Mouse (Mus musculus): ENCODE results near the gene Nodal.

Gene Nodal

DNA sequence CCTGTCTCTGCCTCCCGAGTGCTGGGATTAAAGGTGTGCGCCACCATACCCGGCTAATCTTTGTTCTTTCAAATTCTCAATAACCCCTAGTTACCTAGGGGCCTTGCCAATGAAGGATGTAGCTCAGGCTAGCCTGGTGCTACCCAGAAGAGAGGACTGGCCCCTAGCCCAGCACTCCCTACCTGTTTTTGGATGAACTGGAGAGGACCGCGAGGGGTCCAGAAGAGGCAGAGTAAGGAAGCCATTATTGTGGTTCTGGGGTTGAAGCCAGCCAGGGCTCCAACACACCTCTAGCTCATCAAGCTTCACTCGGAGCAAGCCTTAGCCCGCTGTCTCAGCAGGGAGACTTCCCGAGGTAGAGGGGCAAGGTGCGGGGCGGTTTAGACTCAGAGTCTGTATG is at the start of gene Nodal:
Gene Nodal, plus strand, starts transcription at position 301 of the 400 bp plus-strand sequence.
- no peak for DNase-seq (ENCODE audit: low spot score)

DNA sequence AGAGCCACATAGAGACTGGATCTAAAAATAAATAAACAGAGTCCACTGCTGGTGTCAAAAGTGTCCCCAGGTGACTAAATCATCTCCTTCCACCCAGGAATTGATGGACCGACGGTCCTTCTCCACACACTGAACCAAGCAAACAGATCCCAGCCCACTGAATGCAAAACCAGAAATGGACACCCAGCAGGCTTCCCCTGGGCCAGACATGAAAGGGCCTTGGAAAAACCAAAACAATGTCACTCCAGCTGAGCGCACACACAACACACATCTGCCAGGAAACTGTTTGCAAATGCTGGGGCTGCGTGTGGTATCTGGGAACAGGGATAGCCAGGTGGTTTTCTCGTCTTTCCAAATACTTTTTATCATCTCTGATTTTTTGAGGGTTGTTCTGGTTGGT is 48.0 kb upstream of the Nodal start:
- DNase-seq (ENCODE audit: low spot score), result no peak

DNA sequence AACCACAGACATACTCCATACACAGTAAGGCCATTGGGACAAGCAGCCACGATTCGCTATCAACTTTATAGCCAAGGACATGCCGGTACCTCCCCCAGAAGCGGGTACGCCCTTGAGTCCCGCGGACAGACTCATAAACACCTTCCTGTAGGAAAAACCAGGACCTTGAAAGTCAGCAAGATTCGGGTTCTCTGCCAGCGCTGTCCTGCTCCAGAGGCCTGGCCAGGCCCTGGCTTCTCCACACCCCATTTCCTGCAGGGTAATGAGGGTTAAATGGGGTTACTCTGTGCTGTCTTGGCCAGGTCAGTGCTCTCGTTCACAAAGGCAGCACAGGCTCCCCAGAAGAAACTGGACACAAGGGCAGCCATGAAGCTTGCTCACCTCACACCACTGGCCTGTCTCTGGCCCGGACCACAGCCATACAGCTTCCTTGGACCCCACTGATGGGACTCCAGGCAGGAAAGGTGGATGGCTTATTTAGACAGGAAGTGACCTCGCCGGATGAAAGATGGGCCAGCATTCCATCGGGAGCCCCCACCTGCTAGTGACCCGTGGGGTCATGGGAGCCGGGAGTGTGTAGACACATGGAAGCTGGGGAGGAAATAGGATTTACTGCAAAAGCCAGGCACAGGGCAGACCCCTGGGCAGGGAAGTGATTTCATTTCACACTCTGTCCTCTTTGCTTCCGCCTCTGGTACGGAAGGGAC is 47.3 kb upstream of the Nodal start:
- DNase-seq (ENCODE audit: low spot score), result peak; percentile 69

DNA sequence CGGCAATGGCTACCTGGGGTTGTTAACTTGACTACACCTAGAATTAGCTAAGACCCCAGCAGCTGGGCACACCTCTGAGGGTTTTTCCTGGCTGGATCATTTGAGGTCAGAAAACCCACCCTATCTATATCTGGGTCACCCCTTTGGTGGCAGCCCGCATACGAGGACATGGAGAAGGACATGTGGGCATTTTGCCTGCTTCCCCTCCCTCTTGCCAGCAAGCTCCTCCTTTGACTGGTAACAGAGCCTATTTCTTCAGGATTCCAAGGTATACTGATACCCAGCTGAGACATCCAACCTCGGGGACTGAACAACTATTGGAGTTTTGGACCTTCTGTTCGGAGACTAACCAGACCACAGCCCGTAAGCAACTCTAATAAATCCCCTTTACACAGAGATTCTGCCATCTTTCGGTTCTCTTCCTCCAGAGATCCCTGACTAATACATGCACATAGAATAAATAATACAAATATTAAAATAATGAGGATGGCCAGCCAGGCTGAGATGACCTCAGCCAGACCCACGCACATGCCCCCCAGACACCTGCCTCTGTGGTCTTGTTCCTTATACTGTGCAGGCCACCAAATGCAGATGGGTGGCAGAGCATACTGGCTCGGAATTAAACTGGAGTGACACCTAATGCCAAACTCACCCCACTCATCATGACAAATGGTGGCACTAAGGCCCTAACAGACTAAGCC is 45.7 kb upstream of the Nodal start:
- no peak for DNase-seq (ENCODE audit: low spot score)

DNA sequence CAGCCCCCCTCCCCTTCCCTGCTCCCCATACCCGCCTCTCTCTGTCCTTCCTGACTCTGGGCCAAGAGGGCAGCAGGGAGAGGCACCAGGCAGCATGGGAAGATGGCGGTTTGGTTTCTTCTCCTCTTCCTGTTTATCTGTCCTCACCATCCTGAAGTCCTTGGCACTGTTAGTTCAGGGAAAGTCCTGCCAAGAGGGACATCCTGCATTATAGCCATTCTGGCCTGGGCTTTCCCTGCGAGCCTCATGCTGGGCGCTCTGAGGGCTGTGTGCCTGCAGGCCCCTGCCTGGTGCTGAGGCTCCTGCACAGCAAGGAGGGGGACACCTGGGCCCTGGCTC is 45.2 kb upstream of the Nodal start:
- peak; percentile 80 for DNase-seq (ENCODE audit: low spot score)

DNA sequence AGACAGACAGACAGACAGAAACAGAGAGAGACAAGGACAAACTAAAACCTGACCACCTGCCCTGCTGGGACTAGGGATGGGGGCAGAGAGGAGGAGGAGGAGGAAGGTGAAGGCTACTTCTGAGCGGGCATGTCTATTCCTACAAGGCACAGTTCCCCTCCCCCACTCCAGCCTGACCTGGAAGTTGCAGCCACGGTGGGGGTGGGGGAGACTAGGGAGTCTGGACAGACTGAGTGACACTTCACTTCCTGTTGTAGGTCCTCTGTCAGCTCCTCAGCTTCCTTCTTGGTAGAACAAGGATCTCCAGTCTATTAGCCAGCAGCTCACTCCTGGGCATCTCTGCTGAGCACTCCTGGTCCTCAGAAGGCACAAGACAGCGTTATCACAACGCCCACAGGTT is 43.7 kb upstream of the Nodal start:
- peak; percentile 71 for DNase-seq (ENCODE audit: low spot score)

DNA sequence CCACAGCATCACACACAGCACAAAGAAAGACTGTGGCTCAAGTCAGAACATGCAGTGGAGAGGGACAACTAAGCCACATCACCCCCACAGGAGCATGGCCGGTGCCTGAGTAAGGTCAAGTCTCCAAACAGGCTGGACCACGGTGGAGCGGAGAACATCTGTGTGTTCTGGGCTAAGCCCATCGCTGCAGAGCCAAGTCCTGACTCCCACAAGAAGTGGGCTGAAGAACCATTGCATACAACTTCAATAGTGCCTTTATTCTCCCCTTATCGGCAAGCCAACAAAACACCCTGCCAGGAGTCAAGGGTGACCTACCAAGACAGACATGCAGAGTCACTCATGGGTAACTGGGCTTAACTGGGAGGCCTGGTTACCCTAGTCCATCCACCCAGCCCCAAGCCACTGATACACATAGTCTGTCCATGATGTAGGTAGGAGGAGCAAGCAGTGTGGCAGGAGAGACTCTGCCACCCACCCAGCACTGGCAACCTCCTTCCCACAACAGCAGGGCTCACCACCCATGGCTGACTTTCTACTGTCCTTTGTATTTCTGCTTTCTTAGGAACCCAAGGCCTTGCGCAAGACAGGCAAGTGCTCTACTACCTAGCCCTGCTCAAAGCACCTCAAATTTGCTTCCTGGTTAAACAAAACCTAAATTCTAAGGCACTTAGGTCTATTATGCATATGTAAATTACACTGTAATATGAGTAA is 42.8 kb upstream of the Nodal start:
- DNase-seq (ENCODE audit: low spot score), result peak; percentile 36

DNA sequence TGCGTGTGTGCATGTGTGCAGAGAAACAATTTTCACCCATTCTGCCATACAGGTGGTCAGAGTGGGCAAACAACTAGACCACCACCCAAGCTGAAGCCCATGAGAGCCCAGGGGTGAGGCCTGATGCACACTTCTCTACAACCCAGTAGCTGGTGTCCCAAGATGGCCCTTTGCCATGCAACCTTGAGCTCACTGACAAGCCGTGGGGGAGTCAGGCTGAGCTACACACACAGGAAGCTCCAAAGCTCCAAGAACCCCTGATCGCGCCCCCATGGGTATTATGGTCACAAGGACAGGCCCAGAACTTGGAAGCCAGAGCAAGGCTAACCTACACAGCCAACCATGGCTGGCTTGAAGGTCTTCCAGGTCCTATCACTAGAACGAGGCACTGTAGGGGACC is 39.7 kb upstream of the Nodal start:
- DNase-seq (ENCODE audit: low spot score), result no peak

DNA sequence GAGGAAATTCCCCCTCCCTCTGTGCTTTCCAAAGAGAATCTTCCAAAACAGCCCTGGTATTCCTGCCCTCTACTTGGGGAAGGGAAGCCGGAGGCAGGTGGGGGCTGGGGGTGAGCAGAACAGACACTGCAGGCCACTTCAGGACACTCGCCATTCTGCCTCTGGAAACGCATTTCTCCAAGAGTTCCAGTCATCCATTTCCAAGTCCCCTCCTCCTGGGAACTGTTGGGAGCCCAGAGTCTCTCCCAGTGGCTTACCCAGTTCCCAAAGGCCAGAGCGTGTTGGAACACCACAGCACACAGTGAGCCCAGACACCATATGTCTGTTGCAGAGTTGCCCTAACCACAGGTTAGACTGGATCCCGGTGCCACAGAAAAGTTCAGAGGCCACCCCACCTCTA is 39.1 kb upstream of the Nodal start:
- DNase-seq (ENCODE audit: low spot score), result no peak

DNA sequence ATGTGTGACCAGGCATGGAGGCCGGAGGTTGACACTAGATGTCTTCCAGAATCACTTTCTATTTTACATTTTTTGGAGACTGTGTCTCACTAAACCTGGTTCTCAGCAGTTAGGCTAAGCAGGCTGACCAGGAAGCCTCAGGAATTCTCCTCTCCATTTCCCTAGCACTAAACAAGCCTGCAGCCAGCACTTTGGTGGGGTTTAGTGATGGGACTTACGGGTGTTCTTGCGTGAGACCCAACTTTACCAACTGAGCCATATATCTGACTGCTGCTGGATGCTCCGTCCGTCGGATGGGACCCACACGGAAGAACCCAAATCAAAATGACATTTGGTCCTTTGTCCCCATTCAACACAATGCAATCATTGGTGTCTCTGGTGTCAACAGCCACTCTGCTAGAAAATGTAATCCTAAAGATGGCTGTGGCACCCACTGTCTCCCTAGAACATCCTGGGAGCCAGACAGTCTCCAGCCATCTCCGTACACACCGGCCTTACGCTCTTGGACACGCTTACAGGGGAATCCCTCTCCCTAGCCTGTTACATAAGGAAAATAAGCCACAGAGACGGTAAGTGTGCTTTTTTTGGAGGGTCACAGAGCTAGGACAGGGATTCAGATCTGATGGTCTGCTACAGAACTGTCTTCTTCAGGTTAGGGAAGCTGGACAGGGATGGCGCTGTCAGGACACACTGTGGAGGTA is 38.3 kb upstream of the Nodal start:
- no peak for DNase-seq (ENCODE audit: low spot score)

DNA sequence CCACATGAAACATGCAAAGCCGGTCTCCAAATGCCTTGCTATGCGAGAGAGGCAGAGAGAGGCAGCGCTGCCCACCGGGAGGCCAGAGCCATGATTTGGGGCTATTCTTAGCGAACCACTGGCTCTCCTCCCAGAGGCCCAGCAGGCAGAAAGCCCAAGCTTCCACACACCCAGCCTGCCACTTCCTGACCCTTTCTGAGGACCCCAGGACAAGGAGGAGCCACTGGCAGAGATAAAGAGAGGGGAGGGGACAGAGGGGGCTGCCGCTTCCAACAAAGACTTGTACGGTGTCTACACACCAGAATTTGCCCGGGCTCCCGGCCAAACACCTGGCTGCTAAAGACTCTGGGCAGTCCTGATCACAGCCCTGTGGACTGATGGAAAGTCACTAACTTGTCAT is 37.6 kb upstream of the Nodal start:
- peak; percentile 52 for DNase-seq (ENCODE audit: low spot score)

DNA sequence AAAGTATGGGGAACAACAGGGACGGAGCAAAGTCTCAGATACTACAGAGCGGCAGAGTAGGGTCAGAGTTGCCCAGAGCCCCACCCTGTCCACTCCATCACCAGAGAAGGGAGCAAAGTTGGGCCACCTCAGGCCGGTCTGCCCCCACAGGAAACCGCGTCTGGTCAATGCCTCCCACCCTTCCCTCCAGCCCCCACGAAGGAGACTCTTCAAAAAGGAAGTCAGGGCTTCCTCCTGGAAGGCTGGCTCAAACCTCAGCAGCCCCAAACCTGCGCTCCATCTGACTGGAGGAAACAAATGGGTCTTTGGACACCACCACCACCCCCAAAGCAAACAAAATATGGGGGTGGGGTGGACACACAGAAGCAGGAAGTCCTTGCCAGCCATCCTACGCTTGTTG is 35.9 kb upstream of the Nodal start:
- peak; percentile 62 for DNase-seq (ENCODE audit: low spot score)

DNA sequence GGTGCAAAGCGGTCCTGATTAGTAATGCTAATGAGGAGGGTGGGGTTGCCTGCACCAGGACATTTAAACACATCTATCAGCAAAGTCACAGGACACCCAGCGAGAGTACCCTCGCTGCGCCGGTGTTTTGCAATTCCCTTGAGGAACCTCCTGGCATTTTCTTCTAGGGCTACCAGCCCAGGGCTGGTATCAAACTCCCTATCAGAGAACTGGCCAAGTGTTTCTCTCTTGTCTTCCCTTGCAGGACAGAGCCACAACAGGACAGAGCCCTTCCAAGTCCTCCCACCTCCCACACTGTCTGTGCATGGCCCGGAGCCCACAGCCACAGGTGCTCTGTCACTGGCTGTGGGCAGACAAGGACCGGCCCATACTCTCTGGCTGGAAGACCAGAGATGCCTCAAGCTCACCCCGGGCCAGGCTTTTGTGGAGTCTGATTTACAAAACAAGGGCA is 35.5 kb upstream of the Nodal start:
- no peak for DNase-seq (ENCODE audit: low spot score)

DNA sequence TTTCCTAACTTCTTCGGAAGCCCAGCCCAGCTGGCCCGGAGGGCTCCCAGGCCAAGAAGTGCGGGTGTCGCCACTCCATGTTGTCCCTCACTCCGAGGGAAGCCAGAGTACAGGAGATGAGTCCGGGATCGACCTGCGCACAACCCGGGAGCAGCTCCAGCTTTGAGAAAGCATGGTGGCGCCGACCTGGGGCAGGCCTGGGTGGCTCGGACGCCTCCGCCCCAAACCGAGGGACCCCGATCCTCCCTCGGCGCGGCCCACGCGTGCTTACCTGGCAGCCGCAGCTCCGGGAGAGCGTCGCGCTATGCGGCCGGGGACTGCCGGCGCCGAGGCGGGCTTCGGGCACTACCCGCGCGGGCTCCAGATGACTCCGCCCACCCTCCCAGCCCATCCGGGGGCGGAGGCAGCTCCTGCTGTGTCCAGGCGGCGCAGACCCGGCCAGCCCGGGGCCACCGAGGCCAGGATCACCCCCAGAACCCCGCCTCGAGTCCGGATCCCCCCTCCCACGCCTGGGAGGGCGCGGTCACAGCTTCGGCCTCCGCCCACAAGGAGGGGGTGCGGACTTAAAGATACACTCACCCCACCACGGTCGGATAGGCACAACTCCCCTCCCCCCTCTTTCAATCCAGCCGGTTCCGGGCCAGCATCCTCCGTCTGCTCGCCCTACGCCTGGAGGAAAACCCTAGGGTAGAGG is 34.6 kb upstream of the Nodal start, which contains the start of gene Pald1:
Gene Pald1, minus strand, starts transcription at position 510 of the 694 bp plus-strand sequence.
- DNase-seq (ENCODE audit: low spot score), result peak; percentile 86

DNA sequence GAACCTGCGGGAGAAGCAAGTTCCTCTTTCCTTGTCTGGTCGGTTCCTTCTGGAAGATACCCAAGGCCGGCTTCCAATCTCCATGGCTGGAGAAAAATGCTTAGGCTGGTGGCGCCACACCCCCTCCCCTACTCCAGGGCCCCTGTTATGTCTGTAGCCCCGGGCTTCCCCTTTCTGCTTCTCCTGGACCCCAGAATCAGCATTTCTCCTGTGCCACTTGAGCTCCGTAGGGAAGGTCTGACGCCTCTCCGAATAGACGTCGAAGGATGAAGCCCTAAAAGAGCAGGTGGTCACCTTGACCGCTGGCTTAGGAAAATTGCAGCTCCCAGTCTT is 34.1 kb upstream of the Nodal start:
- no peak for DNase-seq (ENCODE audit: low spot score)

DNA sequence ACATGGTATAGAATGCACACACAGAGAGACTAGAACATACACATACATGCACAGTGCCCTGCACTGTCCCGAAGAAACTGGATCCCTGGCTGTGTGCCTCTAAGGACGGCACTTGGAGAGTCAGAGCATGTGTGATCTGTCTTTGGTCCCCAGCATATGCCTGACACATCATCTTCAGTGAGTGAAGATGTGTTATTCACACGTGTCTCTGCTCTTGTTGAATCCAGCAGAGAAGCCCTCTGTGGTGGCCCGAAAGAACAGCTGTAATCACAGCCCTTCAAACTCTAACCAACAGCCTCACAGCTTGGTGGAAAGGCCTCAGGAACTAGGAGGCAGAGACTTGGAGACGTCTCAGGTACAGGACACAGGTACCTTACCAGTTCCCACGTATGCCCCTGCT is 32.6 kb upstream of the Nodal start:
- DNase-seq (ENCODE audit: low spot score), result no peak

DNA sequence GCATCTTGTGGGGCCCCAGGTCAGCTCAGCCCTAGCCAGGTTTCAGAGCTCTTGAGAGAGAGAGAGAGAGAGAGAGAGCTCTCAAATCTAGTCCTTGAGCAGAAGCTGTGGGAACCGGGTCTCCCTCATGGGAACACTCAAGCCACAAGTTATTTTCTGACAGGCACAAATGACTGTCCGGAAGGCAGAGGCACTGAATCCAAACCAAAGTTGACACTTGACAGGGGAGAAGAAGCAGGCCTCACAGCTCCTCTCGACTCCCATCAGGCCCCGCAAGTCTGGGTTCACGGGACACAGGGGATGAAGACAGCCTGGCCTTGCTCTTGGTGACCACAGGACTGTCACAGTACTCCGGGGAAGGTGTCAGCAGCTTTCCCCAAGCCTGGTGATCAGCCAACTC is 31.5 kb upstream of the Nodal start:
- peak; percentile 68 for DNase-seq (ENCODE audit: low spot score)

DNA sequence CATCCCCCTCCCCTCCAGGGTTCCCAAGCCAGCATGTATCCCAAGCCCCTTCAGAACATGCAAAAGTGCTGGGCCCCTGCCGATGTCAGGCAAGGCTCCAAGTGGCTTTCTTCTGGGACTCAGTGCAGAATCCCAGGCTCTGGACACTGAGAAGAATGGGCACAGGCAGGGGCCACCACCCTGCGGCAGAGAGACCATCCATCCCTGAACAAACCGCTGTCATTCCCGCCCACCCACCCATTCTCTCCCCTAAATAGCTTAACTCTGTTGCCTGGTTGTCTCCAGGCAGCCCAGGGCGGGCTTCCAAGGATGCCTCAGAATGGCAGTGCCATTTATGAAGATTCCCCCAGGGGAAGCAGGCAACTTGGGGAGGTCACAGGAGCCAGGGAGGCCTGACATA is 28.8 kb upstream of the Nodal start:
- no peak for DNase-seq (ENCODE audit: low spot score)

DNA sequence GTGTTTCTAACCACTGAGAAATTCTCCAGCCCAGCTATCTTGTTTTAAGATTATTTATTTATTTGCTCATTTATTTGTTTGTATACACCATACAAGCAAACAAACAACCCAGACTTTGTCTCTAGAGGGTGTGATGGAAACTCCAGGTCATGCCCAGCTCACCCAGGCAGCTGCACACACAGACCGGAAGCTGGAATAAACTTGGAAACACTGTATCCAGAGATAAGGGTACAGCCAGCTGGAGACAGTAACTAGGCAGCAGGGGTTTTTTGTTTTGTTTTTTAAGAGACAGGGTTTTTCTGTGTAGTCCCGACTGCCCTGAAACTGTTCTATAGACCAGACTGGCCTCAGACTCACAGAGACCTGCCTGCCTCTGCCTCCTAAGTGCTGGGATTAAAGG is 27.6 kb upstream of the Nodal start:
- peak; percentile 61 for DNase-seq (ENCODE audit: low spot score)

DNA sequence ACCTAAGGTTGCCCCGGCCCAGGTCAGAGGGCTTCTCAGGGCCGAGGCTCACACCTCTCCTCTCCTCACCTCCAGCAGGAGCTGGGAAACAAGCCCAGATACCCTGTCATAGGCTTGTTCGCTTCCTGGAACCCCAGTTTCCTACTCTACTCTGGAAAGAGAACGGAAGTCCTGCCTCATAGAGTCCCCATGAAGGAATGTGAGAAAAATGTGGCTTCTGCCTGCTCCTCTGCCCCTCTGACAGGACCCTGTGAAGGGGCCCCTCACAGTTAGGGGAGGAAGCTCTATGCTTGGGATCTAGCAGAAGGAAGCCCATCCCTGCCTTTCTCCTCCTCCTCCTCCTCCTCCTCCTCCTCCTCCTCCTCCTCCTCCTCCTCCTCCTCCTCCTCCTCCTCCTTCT is 25.2 kb upstream of the Nodal start:
- no peak for DNase-seq (ENCODE audit: low spot score)

DNA sequence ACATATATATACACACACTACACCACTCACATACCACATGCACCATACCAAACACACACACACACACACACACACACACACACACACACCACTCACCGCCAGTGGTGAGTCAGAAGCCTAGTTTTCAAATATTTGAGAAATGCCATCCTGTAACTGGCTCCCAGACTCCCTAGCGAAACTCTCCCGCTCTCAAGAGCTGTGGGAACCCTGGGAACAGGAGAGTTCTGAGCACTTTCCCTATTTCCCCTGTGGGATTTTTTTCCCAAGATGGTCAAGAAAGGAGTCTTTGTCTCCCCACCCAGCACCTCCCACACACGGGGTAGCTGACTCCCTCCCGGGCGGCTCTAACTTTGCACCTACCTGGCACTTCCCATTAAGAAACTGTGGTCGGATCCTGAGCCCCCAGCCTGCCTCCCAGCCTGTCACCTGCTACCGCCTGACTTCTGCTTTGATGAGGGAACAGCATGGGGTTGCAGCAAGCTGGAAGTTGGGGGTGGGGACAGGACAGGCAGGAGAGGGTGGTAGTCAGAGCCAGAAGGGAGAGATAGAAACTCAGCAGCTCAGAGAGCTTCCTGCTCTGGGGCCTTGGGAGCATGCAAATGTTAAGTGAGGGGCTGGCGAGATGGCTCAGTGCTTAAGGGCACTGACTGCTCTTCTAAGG is 23.2 kb upstream of the Nodal start:
- DNase-seq (ENCODE audit: low spot score), result no peak

DNA sequence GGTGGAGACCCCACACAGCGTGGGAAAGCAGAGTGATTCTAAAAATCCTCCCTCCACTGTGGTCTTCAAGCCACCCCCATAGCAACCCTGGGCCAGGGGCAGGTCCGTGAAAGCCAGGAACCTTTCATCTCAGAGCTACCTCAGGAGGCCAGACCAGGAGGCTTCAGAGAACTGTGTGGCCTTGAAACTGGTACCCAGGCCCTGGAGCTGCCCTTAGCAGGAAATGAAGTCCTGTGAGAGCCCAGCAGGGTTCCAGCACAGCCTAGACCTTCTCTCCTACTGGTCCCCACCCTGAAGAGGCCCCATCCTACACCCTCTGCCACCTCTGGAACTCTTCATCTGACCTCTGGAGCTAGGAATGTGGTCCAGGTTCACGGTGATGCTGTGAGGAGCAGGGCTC is 19.6 kb upstream of the Nodal start:
- no peak for DNase-seq (ENCODE audit: low spot score)

All from lung, postnatal 25 days (tissue).